Mouse (Mus musculus): ENCODE results near the gene Etl4. TPM values are rescaled to one million over a fixed set of nuclear protein-coding genes. Genes with fewer than 3 reads are reported as not detected.

Gene Etl4
- polyA plus RNA-seq, 1 experiment from 2014 or later, result 2.5 TPM

GRCm38 (mm10) chr2:20294596-20294995 lies 385.0 kb downstream of the Etl4 start:
- H3K9ac ChIP-seq (replicated peaks; ENCODE audit: low read length), result no peak overlapping the region
- no peak overlapping the region for H3K27ac ChIP-seq (replicated peaks; ENCODE audit: low read depth, low read length)
- no peak for DNase-seq
- H3K4me2 ChIP-seq (ENCODE audit: low read length), result no peak overlapping the region
- H3K27me3 ChIP-seq (ENCODE audit: control insufficient read depth, insufficient read depth, low read length), result no peaks in the 10 kb centered on the region
- no peak for ATAC-seq (ENCODE audit: low FRiP score, low TSS enrichment)
- no peaks in the 10 kb centered on the region for H3K9me3 ChIP-seq (ENCODE audit: control insufficient read depth, low read length)
- H3K4me3 ChIP-seq (replicated peaks; ENCODE audit: low read depth, low read length), result no peak overlapping the region
- H3K4me1 ChIP-seq (ENCODE audit: control insufficient read depth, insufficient read depth, low read length), result no peaks in the 10 kb centered on the region
- 17% methylated on average over 4 of the region's 4 CpGs for WGBS
- H3K36me3 ChIP-seq (ENCODE audit: control insufficient read depth, insufficient read depth, low read length), result no peaks in the 10 kb centered on the region

- no peak overlapping the region for H3K9ac ChIP-seq (replicated peaks; ENCODE audit: low read length)
- no peak overlapping the region for H3K4me2 ChIP-seq (ENCODE audit: low read length)
- H3K27ac ChIP-seq (replicated peaks; ENCODE audit: low read depth, low read length), result no peak overlapping the region
- ATAC-seq (ENCODE audit: low FRiP score, low TSS enrichment) (no peak), DNase-seq (no peak)
- no peaks in the 10 kb centered on the region for H3K36me3 ChIP-seq (ENCODE audit: control insufficient read depth, insufficient read depth, low read length)
- no peaks in the 10 kb centered on the region for H3K4me1 ChIP-seq (ENCODE audit: control insufficient read depth, insufficient read depth, low read length)
- no peaks in the 10 kb centered on the region for H3K27me3 ChIP-seq (ENCODE audit: control insufficient read depth, insufficient read depth, low read length)
- 95% methylated on average over 3 of the region's 3 CpGs for WGBS
- H3K4me3 ChIP-seq (replicated peaks; ENCODE audit: low read depth, low read length), result no peak overlapping the region
- no peaks in the 10 kb centered on the region for H3K9me3 ChIP-seq (ENCODE audit: control insufficient read depth, low read length)
These were observed 392.9 kb downstream of the Etl4 start for GRCm38 (mm10) chr2:20302517-20302916.

- no peaks in the 10 kb centered on the region for H3K36me3 ChIP-seq (ENCODE audit: control insufficient read depth, insufficient read depth, low read length)
- no peak overlapping the region for H3K9ac ChIP-seq (replicated peaks; ENCODE audit: low read length)
- H3K4me3 ChIP-seq (replicated peaks; ENCODE audit: low read depth, low read length), result no peak overlapping the region
- ATAC-seq (ENCODE audit: low FRiP score, low TSS enrichment) (no peak), DNase-seq (no peak)
- WGBS, result 69% methylated on average over 1 of the region's 1 CpGs
- H3K4me1 ChIP-seq (ENCODE audit: control insufficient read depth, insufficient read depth, low read length), result no peaks in the 10 kb centered on the region
- H3K27me3 ChIP-seq (ENCODE audit: control insufficient read depth, insufficient read depth, low read length), result no peaks in the 10 kb centered on the region
- no peaks in the 10 kb centered on the region for H3K9me3 ChIP-seq (ENCODE audit: control insufficient read depth, low read length)
- H3K4me2 ChIP-seq (ENCODE audit: low read length), result no peak overlapping the region
- H3K27ac ChIP-seq (replicated peaks; ENCODE audit: low read depth, low read length), result no peak overlapping the region
These were observed 415.4 kb downstream of the Etl4 start for GRCm38 (mm10) chr2:20324954-20325353.

GRCm38 (mm10) chr2:20336176-20336575 lies 426.6 kb downstream of the Etl4 start:
- Histone ChIP-seq H3K9me3 (ENCODE audit: control insufficient read depth, low read length) (no peaks in the 10 kb centered on the region), H3K27ac (replicated peaks; ENCODE audit: low read depth, low read length) (no peak overlapping the region), H3K4me3 (replicated peaks; ENCODE audit: low read depth, low read length) (no peak overlapping the region), H3K4me2 (ENCODE audit: low read length) (no peak overlapping the region), H3K36me3 (ENCODE audit: control insufficient read depth, insufficient read depth, low read length) (no peaks in the 10 kb centered on the region), H3K9ac (replicated peaks; ENCODE audit: low read length) (no peak overlapping the region), H3K4me1 (ENCODE audit: control insufficient read depth, insufficient read depth, low read length) (no peaks in the 10 kb centered on the region), H3K27me3 (ENCODE audit: control insufficient read depth, insufficient read depth, low read length) (no peaks in the 10 kb centered on the region)
- 83% methylated on average over 6 of the region's 6 CpGs for WGBS
- ATAC-seq (ENCODE audit: low FRiP score, low TSS enrichment) (no peak), DNase-seq (no peak)

GRCm38 (mm10) chr2:20339016-20339734 lies 429.6 kb downstream of the Etl4 start:
- Histone ChIP-seq H3K27me3 (ENCODE audit: control insufficient read depth, insufficient read depth, low read length) (no peaks in the 10 kb centered on the region), H3K9ac (replicated peaks; ENCODE audit: low read length) (no peak overlapping the region), H3K9me3 (ENCODE audit: control insufficient read depth, low read length) (no peaks in the 10 kb centered on the region), H3K27ac (replicated peaks; ENCODE audit: low read depth, low read length) (no peak overlapping the region), H3K4me2 (ENCODE audit: low read length) (peak overlapping the region; percentile 44), H3K36me3 (ENCODE audit: control insufficient read depth, insufficient read depth, low read length) (no peaks in the 10 kb centered on the region), H3K4me3 (replicated peaks; ENCODE audit: low read depth, low read length) (no peak overlapping the region), H3K4me1 (ENCODE audit: control insufficient read depth, insufficient read depth, low read length) (no peaks in the 10 kb centered on the region)
- WGBS, result 53% methylated on average over 7 of the region's 7 CpGs
- no peak for DNase-seq
- no peak for ATAC-seq (ENCODE audit: low FRiP score, low TSS enrichment)

GRCm38 (mm10) chr2:20339919-20340318 lies 430.3 kb downstream of the Etl4 start:
- Histone ChIP-seq H3K9me3 (ENCODE audit: control insufficient read depth, low read length) (no peaks in the 10 kb centered on the region), H3K4me3 (replicated peaks; ENCODE audit: low read depth, low read length) (no peak overlapping the region), H3K9ac (replicated peaks; ENCODE audit: low read length) (no peak overlapping the region), H3K4me1 (ENCODE audit: control insufficient read depth, insufficient read depth, low read length) (no peaks in the 10 kb centered on the region), H3K4me2 (ENCODE audit: low read length) (peak overlapping the region; percentile 44), H3K27ac (replicated peaks; ENCODE audit: low read depth, low read length) (no peak overlapping the region), H3K36me3 (ENCODE audit: control insufficient read depth, insufficient read depth, low read length) (no peaks in the 10 kb centered on the region), H3K27me3 (ENCODE audit: control insufficient read depth, insufficient read depth, low read length) (no peaks in the 10 kb centered on the region)
- WGBS, result 24% methylated on average over 12 of the region's 12 CpGs
- ATAC-seq (ENCODE audit: low FRiP score, low TSS enrichment) (no peak), DNase-seq (peak; percentile 40)

GRCm38 (mm10) chr2:20346873-20347272 lies 437.3 kb downstream of the Etl4 start:
- WGBS, result 67% methylated on average over 3 of the region's 3 CpGs
- no peak overlapping the region for H3K27ac ChIP-seq (replicated peaks; ENCODE audit: low read depth, low read length)
- H3K4me1 ChIP-seq (ENCODE audit: control insufficient read depth, insufficient read depth, low read length), result no peaks in the 10 kb centered on the region

GRCm38 (mm10) chr2:20349268-20349667 lies 439.7 kb downstream of the Etl4 start:
- Histone ChIP-seq H3K27me3 (ENCODE audit: control insufficient read depth, insufficient read depth, low read length) (no peaks in the 10 kb centered on the region), H3K4me2 (ENCODE audit: low read length) (no peak overlapping the region), H3K27ac (replicated peaks; ENCODE audit: low read depth, low read length) (no peak overlapping the region), H3K9me3 (ENCODE audit: control insufficient read depth, low read length) (no peaks in the 10 kb centered on the region), H3K4me3 (replicated peaks; ENCODE audit: low read depth, low read length) (no peak overlapping the region), H3K9ac (replicated peaks; ENCODE audit: low read length) (no peak overlapping the region), H3K36me3 (ENCODE audit: control insufficient read depth, insufficient read depth, low read length) (no peaks in the 10 kb centered on the region), H3K4me1 (ENCODE audit: control insufficient read depth, insufficient read depth, low read length) (no peaks in the 10 kb centered on the region)
- DNase-seq (no peak), ATAC-seq (ENCODE audit: low FRiP score, low TSS enrichment) (no peak)
- 92% methylated on average over 5 of the region's 5 CpGs for WGBS

More at GRCm38 (mm10) chr2:20346873-20347272, 437.3 kb downstream of the Etl4 start:
- H3K27me3 ChIP-seq (ENCODE audit: control insufficient read depth, insufficient read depth, low read length), result no peaks in the 10 kb centered on the region
- DNase-seq (no peak), ATAC-seq (ENCODE audit: low FRiP score, low TSS enrichment) (no peak)
- H3K9ac ChIP-seq (replicated peaks; ENCODE audit: low read length), result no peak overlapping the region
- H3K36me3 ChIP-seq (ENCODE audit: control insufficient read depth, insufficient read depth, low read length), result no peaks in the 10 kb centered on the region
- no peak overlapping the region for H3K4me3 ChIP-seq (replicated peaks; ENCODE audit: low read depth, low read length)
- H3K4me2 ChIP-seq (ENCODE audit: low read length), result no peak overlapping the region
- no peaks in the 10 kb centered on the region for H3K9me3 ChIP-seq (ENCODE audit: control insufficient read depth, low read length)

- H3K9me3 ChIP-seq (ENCODE audit: control insufficient read depth, low read length), result no peaks in the 10 kb centered on the region
- H3K9ac ChIP-seq (replicated peaks; ENCODE audit: low read length), result no peak overlapping the region
- no peaks in the 10 kb centered on the region for H3K36me3 ChIP-seq (ENCODE audit: control insufficient read depth, insufficient read depth, low read length)
- H3K4me2 ChIP-seq (ENCODE audit: low read length), result no peak overlapping the region
- no peak overlapping the region for H3K4me3 ChIP-seq (replicated peaks; ENCODE audit: low read depth, low read length)
- H3K27me3 ChIP-seq (ENCODE audit: control insufficient read depth, insufficient read depth, low read length), result no peaks in the 10 kb centered on the region
- no peak overlapping the region for H3K27ac ChIP-seq (replicated peaks; ENCODE audit: low read depth, low read length)
- no peak for ATAC-seq (ENCODE audit: low FRiP score, low TSS enrichment)
- H3K4me1 ChIP-seq (ENCODE audit: control insufficient read depth, insufficient read depth, low read length), result no peaks in the 10 kb centered on the region
- no peak for DNase-seq
These were observed 443.2 kb downstream of the Etl4 start for GRCm38 (mm10) chr2:20352796-20353195.

All from midbrain, embryonic 14.5 days (tissue).